Mouse (Mus musculus) Patski (cell line): Measurements from ENCODE around the gene Csrp1. TPM values are rescaled to one million over a fixed set of nuclear protein-coding genes. Genes with fewer than 3 reads are reported as not detected.

Source experiments
- ATAC-seq: fragments of 100-300 bp; one replicate; pipeline ENCODE4 v1.8.0; 2021
- CTCF ChIA-PET: fragments of 350-600 bp; sonication (Branson Sonifier 250); formaldehyde crosslinking; loops from one replicate; lab custom pipeline; 2022; ENCODE audit warnings: inconsistent platforms; lab: Charles Lee
- POLR2A ChIA-PET: fragments of 350-600 bp; sonication (Branson Sonifier 250); formaldehyde crosslinking; loops from one replicate; lab custom pipeline; 2022; ENCODE audit warnings: antibody characterized with exemption, inconsistent platforms; lab: Charles Lee
- DNase-seq: peaks from one replicate; pipeline ENCODE4 v3.0.0-alpha.2; 2011; ENCODE audit warnings: low read depth, low spot score
- H3K27me3 ChIP-seq: fragments of 371-371 bp; one replicate; pipeline ENCODE4 v1.5.1; 2021
- CTCF ChIP-seq: fragments of 100-300 bp; IDR thresholded peaks from one replicate; pipeline ENCODE4 v1.5.1; 2021
- in situ Hi-C: fragments of 300-500 bp; cut with MboI; formaldehyde crosslinking; loops from 3 replicates; pipeline ENCODE4 v1.11.1; 2018; ENCODE audit warnings: low pct_unique_long_range_greater_than_20kb, mixed read lengths
- polyA plus RNA-seq: library from polyadenylated mRNA; unstranded; gene quantifications from one replicate; pipeline ENCODE4 v1.2.3, GENCODE M21; 2021

The Csrp1 gene
- polyA plus RNA-seq, 1 experiment from 2014 or later = 227 TPM

DNA sequence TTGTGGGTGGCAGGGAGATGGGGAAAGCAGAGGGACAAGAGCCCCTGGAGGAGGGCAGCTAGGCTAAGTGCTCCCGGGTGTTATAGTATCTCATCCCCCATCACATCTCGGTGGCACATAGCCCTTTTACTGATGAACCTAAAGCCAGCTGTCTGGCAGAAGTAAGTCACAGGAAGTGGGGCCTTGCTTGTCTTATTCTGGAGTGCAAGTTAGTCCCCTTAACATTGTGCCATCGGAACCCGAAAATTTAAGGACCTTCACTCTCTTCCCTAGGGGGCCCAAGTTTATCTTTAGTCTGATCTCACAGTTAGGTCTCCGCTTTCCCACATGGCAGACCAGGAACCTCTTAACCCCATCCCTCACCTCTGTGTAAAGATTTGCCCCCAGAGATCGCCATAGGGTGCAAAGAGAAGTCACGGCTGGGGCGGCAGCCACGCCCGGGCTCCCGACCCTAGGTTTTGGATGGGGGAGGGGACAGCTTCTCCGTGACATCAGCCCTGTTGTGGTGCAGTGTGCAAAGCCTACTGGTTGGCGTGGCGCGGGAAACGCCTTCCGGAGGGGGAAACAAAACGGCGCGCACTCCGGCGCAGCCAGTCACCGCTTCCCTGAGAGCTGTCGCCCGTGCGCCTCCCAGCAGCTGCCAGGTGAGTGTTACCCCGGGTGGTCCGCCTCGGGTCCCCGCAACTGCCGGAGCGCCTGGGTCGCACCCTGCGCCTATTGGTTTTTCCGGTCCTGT, 8.9 kb downstream of the Csrp1 start:
- ChIA-PET CTCF (interaction anchor here (1.1 to 4.8 kb wide), 7 partner anchors 10 to 171 kb away, joined by 3 to 22 read pairs (median 3); no protein-coding TSS in a partner anchor), POLR2A (interaction anchor here (0.7 to 1.3 kb wide), 5 partner anchors 10 to 105 kb away, joined by 3 to 5 read pairs (median 3); no protein-coding TSS in a partner anchor)
- no peak for TF ChIP-seq CTCF
- DNase-seq (no peak), ATAC-seq (peak; percentile 52)
- in situ Hi-C loops = no loop called here
- no peaks in the 10 kb centered on the region for H3K27me3 ChIP-seq

DNA sequence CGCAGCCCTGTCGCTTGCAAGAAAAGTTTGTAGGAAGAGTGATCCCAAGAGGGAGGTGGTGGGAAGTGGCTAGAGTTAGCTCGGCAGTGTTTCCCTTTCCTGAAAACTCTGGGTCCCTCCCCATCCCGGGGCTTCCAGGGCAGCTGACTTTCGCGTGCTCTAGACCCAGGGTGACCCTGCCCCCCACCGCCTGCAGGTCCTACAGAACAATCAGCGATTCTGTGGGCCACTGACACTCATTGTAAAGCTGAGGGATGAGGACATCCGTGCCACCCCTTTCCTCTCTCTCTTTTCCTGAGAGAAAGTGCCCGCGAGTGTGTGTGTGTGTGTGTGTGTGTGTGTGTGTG, 9.5 kb downstream of the Csrp1 start:
- ChIA-PET POLR2A (interaction anchor here (1.0 to 1.3 kb wide), 3 partner anchors 9 to 92 kb away, joined by 3 to 5 read pairs (median 5); no protein-coding TSS in a partner anchor), CTCF (interaction anchor here (1.2 to 4.8 kb wide), 5 partner anchors 21 to 59 kb away, joined by 3 to 22 read pairs (median 4); no protein-coding TSS in a partner anchor)
- H3K27me3 ChIP-seq = no peaks in the 10 kb centered on the region
- ATAC-seq (no peak), DNase-seq (no peak)
- in situ Hi-C loops = no loop called here
- TF ChIP-seq CTCF = no peak

DNA sequence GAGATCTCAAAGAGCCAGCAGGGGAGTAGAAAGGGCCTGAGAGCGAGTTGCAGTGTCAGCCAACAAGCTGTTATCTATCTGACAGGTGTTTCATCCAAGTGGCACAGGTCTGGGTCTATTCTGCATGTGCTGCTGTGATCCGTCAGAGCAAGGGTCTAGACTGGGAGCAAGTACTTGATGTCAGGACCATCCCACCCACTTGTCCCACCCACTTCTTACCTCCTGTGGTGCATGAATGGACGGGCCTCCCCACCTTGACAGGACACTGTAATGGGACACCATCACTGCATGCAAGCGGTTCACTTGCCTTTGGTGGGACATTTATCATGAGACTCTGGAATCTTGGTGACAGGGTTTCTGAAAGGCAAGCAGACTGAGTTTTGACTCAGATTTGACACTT, 10.0 kb downstream of the Csrp1 start:
- POLR2A ChIA-PET = interaction anchor here (0.9 to 1.3 kb wide), 6 partner anchors 9 to 91 kb away, joined by 3 to 6 read pairs (median 5); no protein-coding TSS in a partner anchor
- TF ChIP-seq CTCF = no peak
- in situ Hi-C loops = no loop called here
- ATAC-seq (no peak), DNase-seq (no peak)
- CTCF ChIA-PET = interaction anchor here (1.2 to 4.8 kb wide), 5 partner anchors 9 to 57 kb away, joined by 3 to 22 read pairs (median 4); no protein-coding TSS in a partner anchor
- no peaks in the 10 kb centered on the region for H3K27me3 ChIP-seq

GRCm38 (mm10) chr1:135730296-135730695, 10.4 kb downstream of the Csrp1 start:
- no peak for TF ChIP-seq CTCF
- ChIA-PET POLR2A (interaction anchor here (0.5 to 1.2 kb wide), 5 partner anchors 8 to 336 kb away, joined by 3 to 6 read pairs (median 5); no protein-coding TSS in a partner anchor), CTCF (interaction anchor here (1.2 to 1.3 kb wide), 3 partner anchors 8 to 51 kb away, joined by 3 to 4 read pairs (median 3); no protein-coding TSS in a partner anchor)
- no peak for ATAC-seq
- in situ Hi-C loops = no loop called here
- no peaks in the 10 kb centered on the region for H3K27me3 ChIP-seq
- DNase-seq = no peak

GRCm38 (mm10) chr1:135731393-135731792, 11.5 kb downstream of the Csrp1 start:
- TF ChIP-seq CTCF = no peak
- in situ Hi-C loops = no loop called here
- CTCF ChIA-PET = interaction anchor here (1.1 to 3.0 kb wide), 4 partner anchors 10 to 21 kb away, joined by 3 to 14 read pairs (median 4); no protein-coding TSS in a partner anchor
- DNase-seq (no peak), ATAC-seq (no peak)
- no peaks in the 10 kb centered on the region for H3K27me3 ChIP-seq
- POLR2A ChIA-PET = no interaction called here

DNA sequence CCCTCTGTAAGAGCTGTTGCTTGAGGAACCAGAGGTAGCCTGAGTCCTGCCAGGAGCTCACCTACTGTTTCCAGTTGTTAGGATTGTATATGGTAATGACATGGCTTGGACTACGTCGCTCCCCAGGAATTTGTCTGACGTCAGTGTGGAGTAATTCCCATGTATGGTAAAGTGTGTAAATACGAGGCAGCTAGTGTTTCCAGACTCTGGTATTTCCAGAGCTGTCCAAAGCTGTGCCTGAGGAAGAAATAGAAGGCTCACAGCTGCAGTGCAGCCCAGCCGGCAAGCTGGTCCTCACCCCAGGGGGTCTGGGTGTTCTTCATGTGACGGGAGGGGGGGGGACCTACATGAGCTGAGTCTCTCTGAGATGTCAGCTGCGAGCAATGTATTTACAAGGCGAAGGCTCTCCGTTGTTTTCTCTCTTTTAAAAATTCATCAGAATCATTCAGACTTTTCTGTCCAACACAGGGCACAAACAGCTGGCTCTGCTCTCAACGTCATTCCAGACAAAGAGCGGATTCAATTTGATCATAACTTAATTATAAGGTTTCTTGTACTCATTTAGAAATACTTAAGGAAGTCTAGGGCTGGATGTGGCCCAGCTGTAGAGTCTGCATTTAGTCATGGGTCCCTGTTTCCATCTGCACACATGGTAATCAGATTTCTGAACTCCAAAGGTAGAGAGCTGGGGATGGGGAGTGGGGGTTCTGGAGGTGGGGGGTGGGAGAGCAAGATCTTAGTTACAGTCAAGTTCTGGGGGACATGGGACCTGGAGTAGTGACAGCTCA, 12.2 kb downstream of the Csrp1 start:
- H3K27me3 ChIP-seq = no peaks in the 10 kb centered on the region
- in situ Hi-C loops = no loop called here
- POLR2A ChIA-PET = interaction anchor here (0.6 kb wide), 1 partner anchor 607 kb away, joined by 5 read pairs; no protein-coding TSS in a partner anchor
- TF ChIP-seq CTCF = no peak
- DNase-seq = peak; percentile 65
- peak; percentile 32 for ATAC-seq
- CTCF ChIA-PET = interaction anchor here (1.1 to 3.0 kb wide), 5 partner anchors 9 to 21 kb away, joined by 3 to 14 read pairs (median 3); no protein-coding TSS in a partner anchor

DNA sequence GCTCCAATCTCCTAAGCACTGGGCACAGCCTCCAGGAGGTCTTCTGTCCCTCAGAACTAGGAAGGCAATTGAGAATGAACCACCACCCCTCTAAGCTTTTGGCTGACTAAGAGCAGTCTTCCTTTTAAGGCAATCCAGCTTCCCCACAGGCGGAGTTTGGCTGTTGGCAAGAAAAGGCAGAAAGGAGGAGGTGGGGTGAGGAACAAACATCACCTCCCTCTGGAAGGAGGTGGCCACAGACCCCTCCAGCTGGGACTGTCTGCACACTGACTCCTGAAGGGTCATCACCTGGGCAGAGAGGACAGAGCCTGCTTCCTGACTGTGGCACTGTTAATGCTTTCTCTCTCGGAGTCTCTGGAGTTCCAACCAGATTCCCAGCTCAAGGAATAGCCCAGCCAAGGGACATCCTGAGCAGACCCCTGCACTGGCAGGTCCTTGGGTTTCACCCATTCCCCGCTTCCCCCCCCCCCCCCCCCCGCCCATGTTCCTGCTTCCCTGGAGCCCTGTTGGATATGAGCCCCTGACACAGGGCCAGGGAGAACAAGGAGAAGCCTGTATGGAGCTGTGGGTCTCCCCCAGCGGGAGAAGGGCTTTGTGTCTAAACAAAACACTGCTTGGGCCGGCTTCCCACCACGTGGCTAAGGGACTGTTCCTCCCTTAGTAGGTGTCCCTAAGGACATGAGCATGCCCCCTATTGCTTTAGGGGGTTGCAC, 14.5 kb downstream of the Csrp1 start:
- no peak for TF ChIP-seq CTCF
- H3K27me3 ChIP-seq = no peaks in the 10 kb centered on the region
- POLR2A ChIA-PET = interaction anchor here (0.6 to 1.1 kb wide), 2 partner anchors 18 to 47 kb away, joined by 3 read pairs; no protein-coding TSS in a partner anchor
- in situ Hi-C loops = no loop called here
- DNase-seq (no peak), ATAC-seq (no peak)
- CTCF ChIA-PET = interaction anchor here (0.8 to 3.0 kb wide), 4 partner anchors 9 to 55 kb away, joined by 3 to 14 read pairs (median 4); no protein-coding TSS in a partner anchor

- in situ Hi-C loops = no loop called here
- DNase-seq (no peak), ATAC-seq (no peak)
- TF ChIP-seq CTCF = no peak
- ChIA-PET POLR2A (no interaction called here), CTCF (interaction anchor here (0.6 to 2.0 kb wide), 4 partner anchors 16 to 93 kb away, joined by 3 to 10 read pairs (median 5); partner anchors contain the start of gene Csrp1)
- no peaks in the 10 kb centered on the region for H3K27me3 ChIP-seq
These were observed 15.6 kb downstream of the Csrp1 start for GRCm38 (mm10) chr1:135735460-135735859.

DNA sequence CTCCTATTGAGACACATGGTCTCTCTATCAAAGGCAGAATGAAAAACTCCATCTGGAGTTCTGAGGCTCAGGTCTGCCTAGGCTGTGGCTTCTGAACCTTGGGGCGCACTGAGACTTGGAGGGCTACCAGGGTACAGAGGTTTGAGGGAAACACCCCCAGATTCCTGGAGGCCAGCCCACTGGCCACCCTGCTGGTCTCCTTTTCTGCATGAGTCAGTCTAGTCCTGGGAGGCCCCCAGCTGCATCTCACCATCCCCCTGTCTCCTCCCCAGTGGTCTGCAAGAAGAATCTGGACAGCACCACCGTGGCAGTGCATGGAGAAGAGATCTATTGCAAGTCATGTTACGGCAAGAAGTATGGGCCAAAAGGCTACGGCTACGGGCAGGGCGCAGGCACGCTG, 25.1 kb downstream of the Csrp1 start:
- DNase-seq (no peak), ATAC-seq (no peak)
- no peaks in the 10 kb centered on the region for H3K27me3 ChIP-seq
- POLR2A ChIA-PET = interaction anchor here (0.9 kb wide), 1 partner anchor 16 kb away, joined by 5 read pairs; no protein-coding TSS in a partner anchor
- CTCF ChIA-PET = interaction anchor here (0.6 to 1.9 kb wide), 4 partner anchors 15 to 45 kb away, joined by 3 to 5 read pairs (median 4); partner anchors contain the start of gene Csrp1
- in situ Hi-C loops = no loop called here
- no peak for TF ChIP-seq CTCF
